Mouse (Mus musculus) MEL (cell line): Measurements from ENCODE around the gene Pomt2. TPM values are rescaled to one million over a fixed set of nuclear protein-coding genes. Genes with fewer than 3 reads are reported as not detected.

ENCODE experiments used
- DNase-seq: peaks from one replicate; pipeline ENCODE4 v3.0.0; 2011; ENCODE audit warnings: low read depth, low spot score
- H3K27ac ChIP-seq: 2 replicates; pipeline ENCODE4 v1.5.1; 2012; ENCODE audit warnings: low read depth, mild to moderate bottlenecking, control low read depth, low read length, moderate library complexity; ENCODE audit not compliant: control insufficient read depth
- H3K27me3 ChIP-seq, 2 experiments: fragments of 150-350 bp in 1 of 2; sonication (generic) in 1 of 2; 2 replicates each; pipeline ENCODE4 v1.6.1; 2012; ENCODE audit warnings: low read length in 2 of 2, mild to moderate bottlenecking in 2 of 2, improper control_type of control experiment in 1 of 2, moderate library complexity in 1 of 2; ENCODE audit not compliant: insufficient read depth in 2 of 2, control insufficient read depth in 1 of 2
- H3K36me3 ChIP-seq, 2 experiments: 2 replicates each; pipeline ENCODE4 v1.6.1; 2012 to 2014; ENCODE audit warnings: low read length in 2 of 2, improper control_type of control experiment in 1 of 2, inconsistent platforms in 1 of 2, mild to moderate bottlenecking in 1 of 2; ENCODE audit not compliant: insufficient read depth in 2 of 2, control insufficient read depth in 1 of 2
- H3K4me1 ChIP-seq, 2 experiments: fragments of 150-350 bp in 1 of 2; sonication (generic) in 1 of 2; 2 replicates each; pipeline ENCODE4 v1.6.1; 2012; ENCODE audit warnings: low read length in 2 of 2, improper control_type of control experiment in 1 of 2, mild to moderate bottlenecking in 1 of 2; ENCODE audit not compliant: insufficient read depth in 2 of 2, control insufficient read depth in 1 of 2
- H3K4me3 ChIP-seq, 2 experiments: fragments of 150-350 bp in 1 of 2; sonication (generic) in 1 of 2; 2 replicates each; pipeline ENCODE4 v1.5.1; 2012; ENCODE audit warnings: low read depth in 2 of 2, low read length in 2 of 2, mild to moderate bottlenecking in 2 of 2, moderate library complexity in 2 of 2, control low read depth in 1 of 2, improper control_type of control experiment in 1 of 2; ENCODE audit not compliant: control insufficient read depth in 1 of 2, insufficient read depth in 1 of 2
- H3K79me2 ChIP-seq: 2 replicates; pipeline ENCODE4 v1.6.1; 2012; ENCODE audit warnings: mild to moderate bottlenecking, low read length, moderate library complexity; ENCODE audit not compliant: control insufficient read depth, poor library complexity, insufficient read depth
- H3K9ac ChIP-seq: 2 replicates; pipeline ENCODE4 v1.6.1; 2012; ENCODE audit warnings: low read depth, mild to moderate bottlenecking, control low read depth, low read length, moderate library complexity; ENCODE audit not compliant: control insufficient read depth, poor library complexity, severe bottlenecking
- H3K9me3 ChIP-seq: fragments of 150-350 bp; sonication (generic); replicated peaks from 2 replicates; pipeline ENCODE4 v1.6.1; 2012; ENCODE audit warnings: mild to moderate bottlenecking, low read length, improper control_type of control experiment, moderate library complexity; ENCODE audit not compliant: insufficient read depth
- BHLHE40 ChIP-seq: IDR thresholded peaks from 2 replicates; pipeline ENCODE4 v1.6.1; 2012; ENCODE audit warnings: low read depth, mild to moderate bottlenecking, inconsistent platforms, low read length, improper control_type of control experiment, borderline replicate concordance
- EP300 ChIP-seq, 2 experiments: IDR thresholded peaks; 2 replicates each; pipeline ENCODE4 v1.6.1; 2011; ENCODE audit warnings: improper control_type of control experiment in 2 of 2, low read length in 2 of 2, low read depth in 1 of 2, mild to moderate bottlenecking in 1 of 2
- GATA1 ChIP-seq: IDR thresholded peaks from 2 replicates; pipeline ENCODE4 v1.6.1; 2011; ENCODE audit warnings: low read depth, low read length, improper control_type of control experiment
- HCFC1 ChIP-seq: IDR thresholded peaks from 2 replicates; pipeline ENCODE4 v1.6.1; 2012; ENCODE audit warnings: low read depth, mild to moderate bottlenecking, inconsistent platforms, low read length, improper control_type of control experiment, moderate library complexity
- JUND ChIP-seq: IDR thresholded peaks from 2 replicates; pipeline ENCODE4 v1.6.1; 2011; ENCODE audit warnings: low read depth, mild to moderate bottlenecking, improper control_type of control experiment, low read length
- MAZ ChIP-seq: IDR thresholded peaks from 2 replicates; pipeline ENCODE4 v1.6.1; 2012; ENCODE audit warnings: low read depth, mild to moderate bottlenecking, inconsistent platforms, low read length, improper control_type of control experiment
- MYB ChIP-seq: IDR thresholded peaks from 2 replicates; pipeline ENCODE4 v1.6.1; 2011; ENCODE audit warnings: mild to moderate bottlenecking, low read depth, low read length, improper control_type of control experiment
- POLR2A ChIP-seq, 2 experiments: IDR thresholded peaks; 2 replicates each; pipeline ENCODE4 v1.6.1; 2011 to 2012; ENCODE audit warnings: low read length in 2 of 2, mild to moderate bottlenecking in 2 of 2, control low read depth in 1 of 2, improper control_type of control experiment in 1 of 2, low read depth in 1 of 2, moderate library complexity in 1 of 2; ENCODE audit not compliant: control insufficient read depth in 1 of 2, insufficient read depth in 1 of 2, poor library complexity in 1 of 2
- POLR2AphosphoS2 ChIP-seq: IDR thresholded peaks from 2 replicates; pipeline ENCODE4 v1.6.1; 2011; ENCODE audit warnings: low read length, improper control_type of control experiment
- POLR2AphosphoS5 ChIP-seq: IDR thresholded peaks from 2 replicates; pipeline ENCODE4 v1.6.1; 2012; ENCODE audit warnings: low read depth, borderline replicate concordance, mild to moderate bottlenecking, inconsistent platforms, low read length, moderate library complexity, mixed read lengths
- SIN3A ChIP-seq: IDR thresholded peaks from 2 replicates; pipeline ENCODE4 v1.6.1; 2012; ENCODE audit warnings: low read length, improper control_type of control experiment, inconsistent platforms
- ZMIZ1 ChIP-seq: IDR thresholded peaks from 2 replicates; pipeline ENCODE4 v1.6.1; 2012; ENCODE audit warnings: low read depth, mild to moderate bottlenecking, inconsistent platforms, low read length, improper control_type of control experiment, moderate library complexity
- ZNF384 ChIP-seq: IDR thresholded peaks from 2 replicates; pipeline ENCODE4 v1.6.1; 2012; ENCODE audit warnings: low read depth, mild to moderate bottlenecking, inconsistent platforms, low read length, improper control_type of control experiment
- polyA plus RNA-seq, 2 experiments: library from polyadenylated mRNA; stranded (reverse) in 1 of 2; unstranded in 1 of 2; fragments of >175 nt in 1 of 2; fragments of >200 nt in 1 of 2; gene quantifications; 2 replicates each; pipeline versions ENCODE4 v1.2.1 to v1.2.4; 2012; ENCODE audit warnings: low replicate concordance in 2 of 2, low read depth in 1 of 2; ENCODE audit not compliant: insufficient read length in 2 of 2, insufficient read depth in 1 of 2, missing spikeins in 1 of 2
- total RNA-seq: library from RNA; depleted of rRNA; stranded (reverse); fragments of 300-350 nt; gene quantifications from 2 replicates; pipeline ENCODE4 v1.2.3, GENCODE M21; 2012; rRNA removed

Gene Pomt2
- total and polyA plus RNA-seq, 3 experiments: 11.1 to 12.9 TPM; not detected in 1

- Histone ChIP-seq H3K36me3 (no peaks in the 10 kb centered on the region), H3K27me3 (peaks cover 0 to 1% of the 10 kb centered on the region in 2 experiments; a peak in 1 of 4 replicates), H3K4me1 (no peaks in the 10 kb centered on the region), H3K9me3 (no peaks in the 10 kb centered on the region), H3K27ac (no peak overlapping the region), H3K79me2 (no peaks in the 10 kb centered on the region), H3K4me3 (no peak overlapping the region), H3K9ac (no peak overlapping the region)
- no peak for DNase-seq
- TF ChIP-seq POLR2AphosphoS2 (no peak), ZNF384 (no peak), POLR2AphosphoS5 (no peak), BHLHE40 (no peak), JUND (no peak), EP300 (IDR thresholded peaks at IDR 0.05; ENCODE audit: low read depth in 1 of 2, low read length in 2 of 2) (no peak), MAZ (no peak)
Observed at GRCm38 (mm10) chr12:87065446-87065845, 82.3 kb downstream of the Pomt2 start.

DNA sequence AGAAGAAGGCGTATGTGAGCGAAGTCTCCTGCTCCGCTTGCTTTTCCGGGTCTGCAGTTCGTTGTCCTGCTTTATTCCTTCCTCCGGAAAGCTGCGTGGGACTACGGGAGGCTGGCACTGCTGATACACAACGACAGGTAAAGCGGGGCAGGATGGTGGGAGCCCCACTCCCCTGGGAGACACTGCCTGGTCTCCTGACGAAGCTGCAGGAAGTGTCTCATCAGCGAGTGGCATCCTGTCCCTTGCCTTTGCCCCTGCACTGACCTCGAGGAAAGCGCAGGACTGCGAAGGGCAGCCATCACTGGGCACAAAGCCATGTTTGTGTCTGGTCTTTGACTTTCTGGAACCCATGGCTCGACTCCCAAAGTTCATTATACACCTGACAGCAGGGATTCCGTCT lies 90.7 kb downstream of the Pomt2 start:
- H3K36me3 ChIP-seq: no peaks in the 10 kb centered on the region
- H3K9me3 ChIP-seq: no peaks in the 10 kb centered on the region
- peaks cover 0 to 15% of the 10 kb centered on the region in 2 experiments; a peak in 2 of 4 replicates for H3K27me3 ChIP-seq
- TF ChIP-seq MYB (no peak), ZMIZ1 (no peak), HCFC1 (no peak), GATA1 (no peak), POLR2A (IDR thresholded peaks at IDR 0.05; ENCODE audit: control insufficient read depth in 1 of 2, insufficient read depth in 1 of 2, low read depth in 1 of 2, low read length in 2 of 2, poor library complexity in 1 of 2) (no peak), SIN3A (no peak)
- H3K4me3 ChIP-seq: no peak overlapping the region
- H3K79me2 ChIP-seq: no peaks in the 10 kb centered on the region
- H3K27ac ChIP-seq: no peak overlapping the region
- no peak overlapping the region for H3K9ac ChIP-seq
- H3K4me1 ChIP-seq: peaks cover 0 to 3% of the 10 kb centered on the region in 2 experiments; a peak in 1 of 4 replicates
- no peak for DNase-seq

Other genes starting within 250 kb of the Pomt2 start
- 22.5 and 24.8 TPM in 2 replicates for gene Cipc, start 200.9 kb downstream of the Pomt2 start, total RNA-seq
- 10 to 100 TPM; 27.5 to 98.1 TPM for gene Cipc, start 200.9 kb downstream of the Pomt2 start, polyA plus RNA-seq
- not detected in 2 replicates for gene Zdhhc22, start 157.5 kb downstream of the Pomt2 start, total RNA-seq
- gene Zdhhc22, start 157.5 kb downstream of the Pomt2 start, polyA plus RNA-seq: under 1 TPM in 1 of 2 experiments, not detected in 1; 0.10 TPM
- 0.04 TPM in 1 of 2 replicates, not detected in the other for gene Tmem63c, start 126.6 kb downstream of the Pomt2 start, total RNA-seq
- not detected for gene Tmem63c, start 126.6 kb downstream of the Pomt2 start, polyA plus RNA-seq
- gene Ngb, start 45.4 kb downstream of the Pomt2 start, total RNA-seq: not detected in 2 replicates
- gene Ngb, start 45.4 kb downstream of the Pomt2 start, polyA plus RNA-seq: not detected
- gene Gstz1, start 803 bp downstream of the Pomt2 start, total RNA-seq: 16.3 and 18.0 TPM in 2 replicates
- gene Gstz1, start 803 bp downstream of the Pomt2 start, polyA plus RNA-seq: 10 to 100 TPM in 1 of 2 experiments, not detected in 1; 33.3 TPM
- 0.20 and 0.62 TPM in 2 replicates for gene Samd15, start 51.8 kb upstream of the Pomt2 start, total RNA-seq
- 10 to 100 TPM in 1 of 2 experiments, not detected in 1; 24.0 TPM for gene Samd15, start 51.8 kb upstream of the Pomt2 start, polyA plus RNA-seq
- 4.7 and 5.0 TPM in 2 replicates for gene Tmed8, start 52.5 kb upstream of the Pomt2 start, total RNA-seq
- gene Tmed8, start 52.5 kb upstream of the Pomt2 start, polyA plus RNA-seq: 1 to 10 TPM in 1 of 2 experiments, not detected in 1; 6.9 TPM
- 0.19 and 0.23 TPM in 2 replicates for gene Noxred1, start 90.8 kb upstream of the Pomt2 start, total RNA-seq
- under 1 TPM in 1 of 2 experiments, not detected in 1; 0.17 TPM for gene Noxred1, start 90.8 kb upstream of the Pomt2 start, polyA plus RNA-seq
- 18.2 and 19.7 TPM in 2 replicates for gene Vipas39, start 118.3 kb upstream of the Pomt2 start, total RNA-seq
- 10 to 100 TPM in 1 of 2 experiments, not detected in 1; 23.0 TPM for gene Vipas39, start 118.3 kb upstream of the Pomt2 start, polyA plus RNA-seq
- 414 and 424 TPM in 2 replicates for gene Ahsa1, start 118.5 kb upstream of the Pomt2 start, total RNA-seq
- gene Ahsa1, start 118.5 kb upstream of the Pomt2 start, polyA plus RNA-seq: 100 to 1,000 TPM in 1 of 2 experiments, not detected in 1; 403 TPM
- not detected in 2 replicates for gene Ism2, start 151.7 kb upstream of the Pomt2 start, total RNA-seq
- gene Ism2, start 151.7 kb upstream of the Pomt2 start, polyA plus RNA-seq: not detected
- gene Sptlc2, start 240.4 kb upstream of the Pomt2 start, total RNA-seq: 61.6 and 64.6 TPM in 2 replicates
- 10 to 100 TPM in 1 of 2 experiments, not detected in 1; 75.9 TPM for gene Sptlc2, start 240.4 kb upstream of the Pomt2 start, polyA plus RNA-seq